Mouse (Mus musculus): ENCODE results near the gene Evl. TPM values are rescaled to one million over a fixed set of nuclear protein-coding genes. Genes with fewer than 3 reads are reported as not detected.

The Evl gene
- polyA plus RNA-seq, 1 experiment, result 213 TPM

DNA sequence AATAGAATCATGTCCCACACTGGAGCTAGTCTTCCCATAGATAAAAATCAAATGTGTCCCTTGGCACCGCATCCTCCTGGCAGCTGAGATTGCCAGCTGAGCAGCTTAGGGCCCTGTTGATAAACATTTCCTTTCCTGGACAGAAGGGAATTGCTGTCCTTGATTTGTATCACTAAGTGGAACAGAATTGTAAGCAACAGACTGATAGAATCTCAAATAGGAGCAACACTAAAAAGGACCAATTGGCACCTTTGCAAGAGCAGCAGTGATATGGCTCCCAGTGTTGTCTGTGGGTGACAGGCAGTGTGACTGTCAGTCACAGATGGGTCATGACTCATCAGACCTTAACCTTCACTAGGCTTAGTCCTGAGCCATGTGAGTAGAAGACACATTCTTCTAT is 29.3 kb downstream of the Evl start:
- no peak for DNase-seq (ENCODE audit: low read depth in 1 of 2, low spot score in 2 of 2)
- 91% methylated on average over 1 of the region's 1 CpGs for WGBS
- H3K4me1 ChIP-seq (ENCODE audit: control insufficient read depth, insufficient read depth, insufficient read length), result no peaks in the 10 kb centered on the region
- no peaks in the 10 kb centered on the region for H3K27me3 ChIP-seq (ENCODE audit: control insufficient read depth, insufficient read depth, low read length)
- H3K27ac ChIP-seq (ENCODE audit: insufficient read depth, low read length), result no peak overlapping the region
- no peak overlapping the region for H3K4me3 ChIP-seq (ENCODE audit: extremely low read depth, insufficient read depth, insufficient read length)
- H3K36me3 ChIP-seq (ENCODE audit: control insufficient read depth, insufficient read depth, low read length), result no peaks in the 10 kb centered on the region
- TF ChIP-seq POLR2A (IDR thresholded peaks at IDR 0.05; ENCODE audit: low read depth, low read length) (no peak), CTCF (IDR thresholded peaks at IDR 0.05; ENCODE audit: extremely low read depth, insufficient read depth, insufficient read length, insufficient replicate concordance) (no peak)

DNA sequence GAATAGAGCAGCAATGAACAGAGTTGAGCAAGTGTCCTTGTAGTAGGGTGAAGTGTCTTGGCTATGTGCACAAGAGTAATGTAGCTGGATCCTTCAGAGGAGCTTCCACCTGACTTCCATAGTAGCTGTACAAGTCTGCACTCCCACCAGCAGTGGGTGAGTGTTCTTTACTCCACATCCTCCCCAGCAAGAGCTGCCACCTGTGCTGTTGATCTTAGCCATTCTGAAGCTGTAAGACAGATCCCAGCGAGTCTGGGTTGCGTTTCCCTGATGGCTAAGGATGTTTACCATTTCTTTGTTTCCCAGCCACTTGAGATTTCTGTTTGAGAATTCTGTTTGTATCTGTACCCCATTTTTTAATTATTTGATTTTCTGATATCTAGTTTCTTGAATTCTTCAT is 35.6 kb downstream of the Evl start:
- Histone ChIP-seq H3K36me3 (ENCODE audit: control insufficient read depth, insufficient read depth, low read length) (no peaks in the 10 kb centered on the region), H3K4me3 (ENCODE audit: extremely low read depth, insufficient read depth, insufficient read length) (no peak overlapping the region), H3K27me3 (ENCODE audit: control insufficient read depth, insufficient read depth, low read length) (no peaks in the 10 kb centered on the region), H3K4me1 (ENCODE audit: control insufficient read depth, insufficient read depth, insufficient read length) (no peaks in the 10 kb centered on the region), H3K27ac (ENCODE audit: insufficient read depth, low read length) (no peak overlapping the region)
- no peak for DNase-seq (ENCODE audit: low read depth in 1 of 2, low spot score in 2 of 2)
- no peak for TF ChIP-seq POLR2A (IDR thresholded peaks at IDR 0.05; ENCODE audit: low read depth, low read length)
- TF ChIP-seq CTCF (IDR thresholded peaks at IDR 0.05; ENCODE audit: extremely low read depth, insufficient read depth, insufficient read length, insufficient replicate concordance), result no peak
- 94% methylated on average over 2 of the region's 2 CpGs for WGBS

DNA sequence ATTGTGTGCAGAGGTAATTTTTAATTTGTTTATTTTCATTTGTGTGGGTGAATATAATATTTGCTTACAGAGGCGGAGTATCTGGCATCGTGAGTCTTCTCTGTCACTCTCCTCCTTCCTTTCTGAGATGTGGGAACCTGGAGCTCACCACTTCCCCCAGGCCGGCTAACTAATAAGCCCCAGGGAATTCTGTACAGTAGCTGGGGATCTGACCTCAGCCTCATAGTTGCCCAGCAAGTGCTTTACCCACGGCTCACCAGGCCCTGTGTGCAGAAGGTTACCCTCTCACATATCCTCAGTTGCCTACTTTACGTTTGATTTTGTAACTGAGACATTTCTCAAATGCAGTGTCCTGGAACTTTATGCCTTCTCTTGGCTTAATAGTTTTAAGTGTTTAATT is 37.1 kb downstream of the Evl start:
- 83% methylated on average over 5 of the region's 5 CpGs for WGBS
- Histone ChIP-seq H3K27ac (ENCODE audit: insufficient read depth, low read length) (no peak overlapping the region), H3K36me3 (ENCODE audit: control insufficient read depth, insufficient read depth, low read length) (no peaks in the 10 kb centered on the region), H3K27me3 (ENCODE audit: control insufficient read depth, insufficient read depth, low read length) (no peaks in the 10 kb centered on the region), H3K4me3 (ENCODE audit: extremely low read depth, insufficient read depth, insufficient read length) (no peak overlapping the region), H3K4me1 (ENCODE audit: control insufficient read depth, insufficient read depth, insufficient read length) (no peaks in the 10 kb centered on the region)
- no peak for DNase-seq (ENCODE audit: low read depth in 1 of 2, low spot score in 2 of 2)
- TF ChIP-seq CTCF (IDR thresholded peaks at IDR 0.05; ENCODE audit: extremely low read depth, insufficient read depth, insufficient read length, insufficient replicate concordance), result no peak
- TF ChIP-seq POLR2A (IDR thresholded peaks at IDR 0.05; ENCODE audit: low read depth, low read length), result no peak

DNA sequence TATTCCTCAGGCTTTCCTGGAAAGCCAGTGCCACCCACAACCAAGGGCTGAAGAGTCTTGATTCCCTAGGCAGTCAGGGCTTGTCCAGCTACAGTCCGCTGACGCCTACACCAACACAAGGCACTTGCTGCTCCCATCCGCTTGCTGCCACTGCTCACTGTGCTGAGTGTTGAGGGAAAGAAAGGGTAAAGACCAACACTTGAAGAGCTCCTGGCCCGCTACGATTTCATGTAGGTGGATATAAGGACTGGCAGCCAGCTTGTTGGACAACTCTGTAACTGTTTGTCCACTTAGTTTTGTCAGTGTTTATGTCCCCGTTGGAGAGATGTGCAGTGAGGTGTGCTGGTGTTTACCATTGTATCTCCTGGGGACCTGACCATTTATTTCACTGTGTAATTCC is 38.3 kb downstream of the Evl start:
- Histone ChIP-seq H3K27me3 (ENCODE audit: control insufficient read depth, insufficient read depth, low read length) (no peaks in the 10 kb centered on the region), H3K36me3 (ENCODE audit: control insufficient read depth, insufficient read depth, low read length) (no peaks in the 10 kb centered on the region), H3K27ac (ENCODE audit: insufficient read depth, low read length) (no peak overlapping the region), H3K4me3 (ENCODE audit: extremely low read depth, insufficient read depth, insufficient read length) (no peak overlapping the region), H3K4me1 (ENCODE audit: control insufficient read depth, insufficient read depth, insufficient read length) (no peaks in the 10 kb centered on the region)
- TF ChIP-seq POLR2A (IDR thresholded peaks at IDR 0.05; ENCODE audit: low read depth, low read length), result no peak
- TF ChIP-seq CTCF (IDR thresholded peaks at IDR 0.05; ENCODE audit: extremely low read depth, insufficient read depth, insufficient read length, insufficient replicate concordance), result no peak
- DNase-seq (ENCODE audit: low read depth in 1 of 2, low spot score in 2 of 2), result no peak
- WGBS, result 92% methylated on average over 6 of the region's 6 CpGs

GRCm38 (mm10) chr12:108600864-108601263 is 46.3 kb downstream of the Evl start:
- no peak overlapping the region for H3K27ac ChIP-seq (ENCODE audit: insufficient read depth, low read length)
- no peaks in the 10 kb centered on the region for H3K4me1 ChIP-seq (ENCODE audit: control insufficient read depth, insufficient read depth, insufficient read length)
- peak in 1 of 2 experiments; percentile 14 for DNase-seq (ENCODE audit: low read depth in 1 of 2, low spot score in 2 of 2)
- no peaks in the 10 kb centered on the region for H3K36me3 ChIP-seq (ENCODE audit: control insufficient read depth, insufficient read depth, low read length)
- WGBS, result 9% methylated on average over 4 of the region's 4 CpGs
- H3K4me3 ChIP-seq (ENCODE audit: extremely low read depth, insufficient read depth, insufficient read length), result no peak overlapping the region
- no peaks in the 10 kb centered on the region for H3K27me3 ChIP-seq (ENCODE audit: control insufficient read depth, insufficient read depth, low read length)
- TF ChIP-seq CTCF (IDR thresholded peaks at IDR 0.05; ENCODE audit: extremely low read depth, insufficient read depth, insufficient read length, insufficient replicate concordance) (no peak), POLR2A (IDR thresholded peaks at IDR 0.05; ENCODE audit: low read depth, low read length) (no peak)

DNA sequence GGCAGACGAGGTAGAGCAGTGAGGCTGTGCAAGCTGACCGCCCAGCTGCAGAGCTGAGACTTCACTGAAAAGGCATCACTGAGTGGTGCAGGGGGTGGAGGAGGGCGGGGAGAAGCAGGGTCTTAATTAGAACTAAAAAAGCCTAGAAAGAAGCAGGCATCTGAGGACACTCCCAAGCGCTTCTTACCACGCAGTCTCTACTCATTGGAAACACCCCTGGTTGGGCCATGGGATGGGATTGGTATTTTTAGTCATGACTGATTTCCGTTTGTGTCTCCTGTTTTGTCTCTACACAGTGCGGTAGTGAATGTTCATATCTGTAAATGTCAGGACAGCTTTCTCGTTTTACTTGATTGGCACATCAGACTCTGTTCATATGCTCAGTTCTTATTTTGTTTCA is 46.8 kb downstream of the Evl start:
- Histone ChIP-seq H3K27me3 (ENCODE audit: control insufficient read depth, insufficient read depth, low read length) (no peaks in the 10 kb centered on the region), H3K4me1 (ENCODE audit: control insufficient read depth, insufficient read depth, insufficient read length) (no peaks in the 10 kb centered on the region), H3K36me3 (ENCODE audit: control insufficient read depth, insufficient read depth, low read length) (no peaks in the 10 kb centered on the region), H3K27ac (ENCODE audit: insufficient read depth, low read length) (no peak overlapping the region), H3K4me3 (ENCODE audit: extremely low read depth, insufficient read depth, insufficient read length) (no peak overlapping the region)
- 61% methylated on average over 8 of the region's 8 CpGs for WGBS
- no peak for DNase-seq (ENCODE audit: low read depth in 1 of 2, low spot score in 2 of 2)
- TF ChIP-seq CTCF (IDR thresholded peaks at IDR 0.05; ENCODE audit: extremely low read depth, insufficient read depth, insufficient read length, insufficient replicate concordance), result no peak
- TF ChIP-seq POLR2A (IDR thresholded peaks at IDR 0.05; ENCODE audit: low read depth, low read length), result no peak

DNA sequence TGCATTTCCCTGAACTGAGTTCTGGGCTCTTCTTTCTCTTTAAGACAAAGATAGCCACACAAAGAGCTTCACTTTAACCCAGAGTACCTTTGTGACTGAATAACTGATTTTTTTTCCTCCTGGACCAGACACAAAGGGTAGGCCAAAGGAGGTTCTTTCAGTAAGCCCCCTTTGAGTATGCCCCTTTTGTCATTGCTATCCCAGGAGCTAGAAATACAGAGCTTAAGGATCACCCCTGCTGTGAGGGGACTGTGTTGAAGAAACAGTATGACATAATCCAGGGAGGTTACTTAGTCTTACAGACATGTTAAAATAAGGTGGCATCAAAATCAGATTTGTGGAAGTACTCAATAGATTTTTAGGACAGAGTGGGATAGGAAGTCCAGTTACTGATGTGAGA is 50.0 kb downstream of the Evl start:
- no peak for TF ChIP-seq POLR2A (IDR thresholded peaks at IDR 0.05; ENCODE audit: low read depth, low read length)
- TF ChIP-seq CTCF (IDR thresholded peaks at IDR 0.05; ENCODE audit: extremely low read depth, insufficient read depth, insufficient read length, insufficient replicate concordance), result no peak
- Histone ChIP-seq H3K4me1 (ENCODE audit: control insufficient read depth, insufficient read depth, insufficient read length) (no peaks in the 10 kb centered on the region), H3K27ac (ENCODE audit: insufficient read depth, low read length) (no peak overlapping the region), H3K36me3 (ENCODE audit: control insufficient read depth, insufficient read depth, low read length) (no peaks in the 10 kb centered on the region), H3K27me3 (ENCODE audit: control insufficient read depth, insufficient read depth, low read length) (no peaks in the 10 kb centered on the region), H3K4me3 (ENCODE audit: extremely low read depth, insufficient read depth, insufficient read length) (no peak overlapping the region)
- DNase-seq (ENCODE audit: low read depth in 1 of 2, low spot score in 2 of 2), result no peak

Data from spleen, adult 2 months (tissue).